Mouse (Mus musculus): ENCODE results near the gene Rps11.

Rps11 gene

GRCm38 (mm10) chr7:45124224-45125143 is at the start of gene Rps11:
Rps11 (minus strand) TSS chr7:45124439.
- DNase-seq (ENCODE audit: low read depth): peak; percentile 99

- DNase-seq (ENCODE audit: low read depth): peak; percentile 73
Measured at GRCm38 (mm10) chr7:45173772-45174171, 49.5 kb upstream of the Rps11 start.

GRCm38 (mm10) chr7:45172974-45173373 is 48.7 kb upstream of the Rps11 start:
- DNase-seq (ENCODE audit: low read depth): peak; percentile 69

GRCm38 (mm10) chr7:45169495-45169894 is 45.3 kb upstream of the Rps11 start:
- DNase-seq (ENCODE audit: low read depth): no peak

- no peak for DNase-seq (ENCODE audit: low read depth)
Measured at GRCm38 (mm10) chr7:45168656-45169055, 44.4 kb upstream of the Rps11 start.

GRCm38 (mm10) chr7:45167761-45168445 is 43.7 kb upstream of the Rps11 start:
- no peak for DNase-seq (ENCODE audit: low read depth)

- DNase-seq (ENCODE audit: low read depth): no peak
Measured at GRCm38 (mm10) chr7:45166950-45167401, 42.7 kb upstream of the Rps11 start.

- DNase-seq (ENCODE audit: low read depth): no peak
Measured at GRCm38 (mm10) chr7:45165701-45166100, 41.5 kb upstream of the Rps11 start.

- DNase-seq (ENCODE audit: low read depth): no peak
Measured at GRCm38 (mm10) chr7:45164833-45165232, 40.6 kb upstream of the Rps11 start.

GRCm38 (mm10) chr7:45163735-45164490 is 39.7 kb upstream of the Rps11 start, which contains the start of gene Slc17a7:
Slc17a7 (plus strand) TSS chr7:45163949.
- DNase-seq (ENCODE audit: low read depth): peak; percentile 64

- no peak for DNase-seq (ENCODE audit: low read depth)
Measured at GRCm38 (mm10) chr7:45162996-45163615, 38.9 kb upstream of the Rps11 start.

GRCm38 (mm10) chr7:45162551-45162950 is 38.3 kb upstream of the Rps11 start:
- DNase-seq (ENCODE audit: low read depth): no peak

- DNase-seq (ENCODE audit: low read depth): peak; percentile 93
Measured at GRCm38 (mm10) chr7:45161612-45162473, 37.6 kb upstream of the Rps11 start.

- no peak for DNase-seq (ENCODE audit: low read depth)
Measured at GRCm38 (mm10) chr7:45160866-45161265, 36.6 kb upstream of the Rps11 start.

- no peak for DNase-seq (ENCODE audit: low read depth)
Measured at GRCm38 (mm10) chr7:45160316-45160800, 36.1 kb upstream of the Rps11 start.

GRCm38 (mm10) chr7:45158991-45159390 is 34.8 kb upstream of the Rps11 start:
- DNase-seq (ENCODE audit: low read depth): no peak

GRCm38 (mm10) chr7:45157459-45157858 is 33.2 kb upstream of the Rps11 start:
- no peak for DNase-seq (ENCODE audit: low read depth)

GRCm38 (mm10) chr7:45156206-45156605 is 32.0 kb upstream of the Rps11 start:
- no peak for DNase-seq (ENCODE audit: low read depth)

GRCm38 (mm10) chr7:45155590-45155989 is 31.4 kb upstream of the Rps11 start:
- DNase-seq (ENCODE audit: low read depth): no peak

GRCm38 (mm10) chr7:45154993-45155514 is 30.8 kb upstream of the Rps11 start:
- DNase-seq (ENCODE audit: low read depth): peak; percentile 70
